Mouse (Mus musculus) hindbrain, embryonic 14.5 days (tissue): Measurements from ENCODE around the gene Tmem132d. TPM values are rescaled to one million over a fixed set of nuclear protein-coding genes. Genes with fewer than 3 reads are reported as not detected.
A peak's percentile ranks its signal among the peaks of the same experiment; 100 is the strongest.

ENCODE experiments used
- ATAC-seq: fragments of 200-750 bp; cut with Nextera tagmentation; 2 replicates; pipeline ENCODE4 v1.8.0; 2017; ENCODE audit warnings: moderate number of reproducible peaks, mild to moderate bottlenecking, moderate TSS enrichment, moderate library complexity; ENCODE audit not compliant: low FRiP score
- DNase-seq: peaks from one replicate; pipeline ENCODE4 v3.0.0-alpha.2; 2015; ENCODE audit warnings: low spot score
- H3K27ac ChIP-seq: fragments of 300-500 bp; sonication (generic); 2 replicates; pipeline ENCODE4 v1.5.1; 2014; ENCODE audit warnings: mild to moderate bottlenecking, moderate library complexity
- H3K27me3 ChIP-seq: fragments of 300-500 bp; sonication (generic); 2 replicates; pipeline ENCODE4 v1.6.1; 2014; ENCODE audit warnings: mild to moderate bottlenecking, low read length, mixed read lengths; ENCODE audit not compliant: control insufficient read depth, insufficient read depth
- H3K36me3 ChIP-seq: fragments of 300-500 bp; sonication (generic); replicated peaks from 2 replicates; pipeline ENCODE4 v1.6.1; 2014; ENCODE audit not compliant: control insufficient read depth, insufficient read depth
- H3K4me1 ChIP-seq: fragments of 300-500 bp; sonication (generic); replicated peaks from 2 replicates; pipeline ENCODE4 v1.6.1; 2014; ENCODE audit warnings: antibody characterized with exemption, low read length, mixed read lengths; ENCODE audit not compliant: control insufficient read depth, insufficient read depth
- H3K4me2 ChIP-seq: fragments of 300-500 bp; sonication (generic); replicated peaks from 2 replicates; pipeline ENCODE4 v1.6.1; 2014; ENCODE audit warnings: mild to moderate bottlenecking, moderate library complexity
- H3K4me3 ChIP-seq: fragments of 300-500 bp; sonication (generic); replicated peaks from 2 replicates; pipeline ENCODE4 v1.5.1; 2014; ENCODE audit warnings: mild to moderate bottlenecking, low read length
- H3K9ac ChIP-seq: fragments of 300-500 bp; sonication (generic); 2 replicates; pipeline ENCODE4 v1.6.1; 2014
- H3K9me3 ChIP-seq: fragments of 300-500 bp; sonication (generic); 2 replicates; pipeline ENCODE4 v1.6.1; 2016; ENCODE audit warnings: low read length; ENCODE audit not compliant: control insufficient read depth
- WGBS: fragments of 180-500 bp; shearing (Covaris S2); extraction: QIAGEN DNeasy Blood & Tissue Kit; methylation state at CpG from one replicate; pipeline ENCODE4 v1.1.7; 2014; 5-methylcytosine and 5-hydroxymethylcytosine counted together
- polyA plus RNA-seq: library from polyadenylated mRNA; unstranded; fragments of >200 nt; fragmentation: Nextera tagmentation; extraction: Ambion mirVana; gene quantifications from 2 replicates; pipeline ENCODE4 v1.2.1, GENCODE M21; 2014

The Tmem132d gene
- polyA plus RNA-seq, 1 experiment from 2014 or later, result 4.5 TPM

DNA sequence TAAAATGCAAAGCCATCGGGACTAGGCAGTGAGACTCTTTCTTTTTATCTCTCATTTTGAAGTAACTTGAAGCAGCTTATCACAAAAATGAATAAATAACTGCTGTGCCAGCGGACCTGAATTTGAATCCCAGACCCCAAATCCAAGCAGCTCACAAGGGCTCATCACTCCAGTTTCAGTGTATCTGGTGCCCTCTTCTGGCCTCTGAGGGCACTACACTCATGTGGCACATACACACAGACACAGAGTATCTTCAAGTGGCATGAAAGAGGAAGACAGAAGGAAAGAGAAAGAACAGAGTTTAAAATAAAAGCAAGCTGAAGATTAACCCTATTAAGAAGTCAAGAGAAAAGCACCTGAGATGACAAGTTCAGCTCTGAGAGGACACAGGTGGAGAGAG is 10.8 kb downstream of the Tmem132d start:
- no peak for ATAC-seq
- Histone ChIP-seq H3K4me1 (no peaks in the 10 kb centered on the region), H3K9me3 (no peaks in the 10 kb centered on the region), H3K4me2 (no peak overlapping the region), H3K27ac (no peak overlapping the region), H3K9ac (no peak overlapping the region), H3K27me3 (no peaks in the 10 kb centered on the region), H3K36me3 (no peaks in the 10 kb centered on the region), H3K4me3 (no peak overlapping the region)
- DNase-seq, result no peak
- 93% methylated on average over 2 of the region's 2 CpGs for WGBS

- no peaks in the 10 kb centered on the region for H3K4me1 ChIP-seq
- DNase-seq, result peak; percentile 27
- no peak for ATAC-seq
- H3K4me3 ChIP-seq, result no peak overlapping the region
- no peaks in the 10 kb centered on the region for H3K36me3 ChIP-seq
- no peak overlapping the region for H3K9ac ChIP-seq
- H3K4me2 ChIP-seq, result 0 out of 2 replicates have a peak overlapping the region, but pooled peaks have one; percentile 11
- 50% methylated on average over 11 of the region's 11 CpGs for WGBS
- H3K9me3 ChIP-seq, result no peaks in the 10 kb centered on the region
- no peak overlapping the region for H3K27ac ChIP-seq
- no peaks in the 10 kb centered on the region for H3K27me3 ChIP-seq
Observed at GRCm38 (mm10) chr5:128418149-128418710, 14.6 kb downstream of the Tmem132d start.

DNA sequence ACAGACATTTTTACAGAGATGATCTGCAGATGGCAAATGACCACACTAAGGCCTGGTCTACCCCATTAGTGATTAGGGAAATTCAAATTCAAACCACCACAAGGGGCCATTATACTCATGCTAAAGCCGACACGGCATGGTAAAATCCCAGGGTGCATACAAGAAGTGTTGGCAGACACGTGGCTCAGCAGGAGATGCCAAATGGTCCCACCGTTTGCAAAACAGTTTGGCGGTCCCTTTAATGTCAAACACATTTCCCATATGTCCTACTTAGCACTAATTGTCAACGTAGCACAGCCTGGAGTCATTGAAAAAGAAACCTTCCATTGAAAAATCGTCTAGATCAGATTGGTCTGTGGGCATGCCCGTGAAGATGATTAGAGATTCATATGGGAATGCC is 18.8 kb downstream of the Tmem132d start:
- 52% methylated on average over 8 of the region's 8 CpGs for WGBS
- H3K9ac ChIP-seq, result no peak overlapping the region
- ATAC-seq, result no peak

DNA sequence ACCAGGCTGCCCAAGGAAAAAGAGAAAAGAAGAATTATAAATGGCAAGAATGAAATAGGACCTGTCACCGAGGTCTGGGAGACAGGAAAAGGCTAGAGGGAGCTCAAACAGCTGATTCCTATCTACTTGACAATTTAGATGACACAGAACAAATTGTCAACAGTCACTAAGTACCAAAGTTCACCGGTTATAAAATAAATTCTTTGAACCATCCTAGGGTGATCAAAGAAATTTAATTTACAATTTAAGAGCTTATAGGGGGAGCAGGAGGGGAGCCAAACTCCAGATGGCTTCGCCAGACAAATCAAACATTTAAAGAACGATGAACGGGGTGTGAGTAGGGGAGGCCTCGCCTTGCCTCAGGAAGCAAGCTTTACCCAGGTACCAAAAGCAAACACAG is 20.6 kb downstream of the Tmem132d start:
- H3K27me3 ChIP-seq, result no peaks in the 10 kb centered on the region
- H3K36me3 ChIP-seq, result no peaks in the 10 kb centered on the region
- H3K9ac ChIP-seq, result no peak overlapping the region
- no peaks in the 10 kb centered on the region for H3K4me1 ChIP-seq
- H3K9me3 ChIP-seq, result no peaks in the 10 kb centered on the region
- no peak overlapping the region for H3K27ac ChIP-seq
- no peak for DNase-seq
- no peak overlapping the region for H3K4me3 ChIP-seq
- no peak overlapping the region for H3K4me2 ChIP-seq
- WGBS, result 73% methylated on average over 6 of the region's 6 CpGs
- ATAC-seq, result no peak

More for the DNA sequence above, 18.8 kb downstream of the Tmem132d start:
- no peaks in the 10 kb centered on the region for H3K27me3 ChIP-seq
- no peaks in the 10 kb centered on the region for H3K36me3 ChIP-seq
- DNase-seq, result no peak
- H3K9me3 ChIP-seq, result no peaks in the 10 kb centered on the region
- no peak overlapping the region for H3K27ac ChIP-seq
- H3K4me3 ChIP-seq, result no peak overlapping the region
- no peak overlapping the region for H3K4me2 ChIP-seq
- no peaks in the 10 kb centered on the region for H3K4me1 ChIP-seq

- no peak for DNase-seq
- WGBS, result 81% methylated on average over 9 of the region's 9 CpGs
- Histone ChIP-seq H3K36me3 (no peaks in the 10 kb centered on the region), H3K4me2 (no peak overlapping the region), H3K27me3 (no peaks in the 10 kb centered on the region), H3K27ac (no peak overlapping the region), H3K9ac (no peak overlapping the region), H3K9me3 (peaks cover 7% of the 10 kb centered on the region; the same call in 1 of the 2 replicates), H3K4me3 (no peak overlapping the region), H3K4me1 (no peaks in the 10 kb centered on the region)
- ATAC-seq, result no peak
Observed at GRCm38 (mm10) chr5:128407546-128407945, 25.3 kb downstream of the Tmem132d start.

GRCm38 (mm10) chr5:128405071-128405470 is 27.8 kb downstream of the Tmem132d start:
- H3K27ac ChIP-seq, result no peak overlapping the region
- H3K4me3 ChIP-seq, result no peak overlapping the region
- no peaks in the 10 kb centered on the region for H3K36me3 ChIP-seq
- no peak overlapping the region for H3K4me2 ChIP-seq
- no peak for ATAC-seq
- H3K9ac ChIP-seq, result no peak overlapping the region
- WGBS, result 89% methylated on average over 8 of the region's 8 CpGs
- peaks cover 7% of the 10 kb centered on the region; the same call in 1 of the 2 replicates for H3K9me3 ChIP-seq
- no peaks in the 10 kb centered on the region for H3K4me1 ChIP-seq
- H3K27me3 ChIP-seq, result no peaks in the 10 kb centered on the region
- DNase-seq, result no peak

DNA sequence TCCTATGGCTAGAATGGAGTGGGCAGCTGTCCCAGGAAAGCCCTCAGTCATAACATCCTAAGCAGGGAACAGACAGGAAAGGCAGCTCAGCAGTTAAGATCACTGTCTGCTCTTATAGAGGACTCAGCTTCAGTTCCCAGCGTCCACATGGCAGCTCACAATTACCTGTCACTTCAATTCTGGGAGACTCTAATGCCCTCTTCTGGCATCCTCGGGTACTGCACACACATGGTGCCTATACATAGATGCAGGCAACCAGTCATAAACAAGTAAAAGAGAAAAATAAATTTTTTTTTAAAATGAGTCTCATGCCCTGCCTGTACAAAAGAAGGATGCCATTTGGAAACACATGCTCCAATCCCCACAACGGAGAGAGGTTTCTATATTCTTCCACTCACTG is 28.7 kb downstream of the Tmem132d start:
- H3K4me2 ChIP-seq, result no peak overlapping the region
- ATAC-seq, result no peak
- no peaks in the 10 kb centered on the region for H3K36me3 ChIP-seq
- no peaks in the 10 kb centered on the region for H3K4me1 ChIP-seq
- H3K4me3 ChIP-seq, result no peak overlapping the region
- peaks cover 7% of the 10 kb centered on the region; the same call in 1 of the 2 replicates for H3K9me3 ChIP-seq
- H3K27me3 ChIP-seq, result no peaks in the 10 kb centered on the region
- DNase-seq, result no peak
- no peak overlapping the region for H3K9ac ChIP-seq
- no peak overlapping the region for H3K27ac ChIP-seq
- 96% methylated on average over 3 of the region's 3 CpGs for WGBS

GRCm38 (mm10) chr5:128392372-128392771 is 40.5 kb downstream of the Tmem132d start:
- Histone ChIP-seq H3K9ac (no peak overlapping the region), H3K9me3 (peaks cover 8% of the 10 kb centered on the region; the same call in 1 of the 2 replicates), H3K4me1 (peaks cover 7% of the 10 kb centered on the region), H3K36me3 (no peaks in the 10 kb centered on the region), H3K4me3 (no peak overlapping the region), H3K27ac (no peak overlapping the region), H3K4me2 (no peak overlapping the region), H3K27me3 (no peaks in the 10 kb centered on the region)
- WGBS, result 74% methylated on average over 3 of the region's 3 CpGs
- ATAC-seq, result no peak
- no peak for DNase-seq

DNA sequence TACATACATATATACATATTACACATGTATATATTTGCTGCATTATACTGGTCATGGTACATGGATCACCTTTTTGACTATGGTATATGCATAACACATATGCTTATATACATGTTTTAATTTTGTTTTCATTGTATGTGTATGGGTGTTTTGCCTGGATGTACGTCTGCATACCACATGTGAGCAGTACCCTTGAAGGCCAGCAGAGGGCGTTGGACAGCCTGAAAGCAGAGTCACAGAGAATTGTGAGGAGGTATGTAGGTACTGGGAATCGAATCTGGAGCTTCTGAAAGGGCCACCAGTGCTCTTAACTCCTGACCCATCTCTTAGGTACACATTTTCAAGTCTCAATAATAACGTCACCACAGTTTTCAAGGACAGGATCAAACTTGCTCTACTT is 43.2 kb downstream of the Tmem132d start:
- H3K27ac ChIP-seq, result no peak overlapping the region
- H3K4me3 ChIP-seq, result no peak overlapping the region
- H3K27me3 ChIP-seq, result no peaks in the 10 kb centered on the region
- H3K36me3 ChIP-seq, result no peaks in the 10 kb centered on the region
- H3K4me2 ChIP-seq, result no peak overlapping the region
- no peak overlapping the region for H3K9ac ChIP-seq
- peaks cover 7% of the 10 kb centered on the region for H3K4me1 ChIP-seq
- no peaks in the 10 kb centered on the region; the same call in 1 of the 2 replicates for H3K9me3 ChIP-seq
- WGBS, result 61% methylated on average over 4 of the region's 4 CpGs
- DNase-seq (no peak), ATAC-seq (no peak)
